Mouse (Mus musculus): ENCODE data around the gene Shld2.
"Not testable (repeated sequence)": the region's sequence is repeated elsewhere in the genome, so short reads cannot be mapped to it uniquely, and the experiment has no call there.

Gene Shld2

DNA sequence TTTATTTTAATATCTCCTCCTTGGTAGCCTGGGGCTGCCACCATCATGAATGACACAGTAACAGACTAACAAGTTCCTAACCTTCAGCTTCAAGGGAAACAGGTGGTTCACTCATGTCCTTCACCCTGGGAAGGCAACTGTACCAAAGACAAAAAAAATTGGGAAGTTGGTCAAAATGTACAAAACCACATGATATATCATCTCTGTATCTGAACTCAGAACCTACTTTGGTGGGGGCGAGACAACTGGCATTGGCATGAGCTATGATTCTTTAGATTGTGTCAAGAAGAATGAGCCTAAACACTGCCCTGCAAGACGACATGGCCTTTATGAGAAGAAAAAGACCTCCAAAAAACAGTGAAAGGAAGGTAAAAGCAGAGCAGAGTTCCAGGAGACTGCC is 29.5 kb downstream of the Shld2 start:
- no peak for DNase-seq (ENCODE audit: low spot score)

DNA sequence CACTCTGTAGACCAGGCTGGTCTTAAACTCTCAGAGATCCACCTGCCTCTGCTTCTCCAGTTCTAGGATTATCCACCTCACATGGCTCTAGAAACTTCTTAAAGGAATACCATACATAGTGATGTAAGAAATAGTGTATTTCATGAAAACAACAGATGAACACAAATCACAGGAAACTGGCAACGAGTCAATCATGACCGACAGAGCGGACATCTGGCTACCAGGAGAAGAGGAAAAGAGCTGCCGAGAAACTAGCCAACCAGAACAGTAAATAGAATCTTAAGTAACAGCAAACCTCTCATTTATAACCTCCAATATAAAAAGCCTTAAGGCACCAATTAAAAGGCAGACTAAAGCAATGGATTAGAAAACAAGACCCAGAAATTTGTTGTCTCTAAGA is 30.6 kb downstream of the Shld2 start:
- no peak for DNase-seq (ENCODE audit: low spot score)

DNA sequence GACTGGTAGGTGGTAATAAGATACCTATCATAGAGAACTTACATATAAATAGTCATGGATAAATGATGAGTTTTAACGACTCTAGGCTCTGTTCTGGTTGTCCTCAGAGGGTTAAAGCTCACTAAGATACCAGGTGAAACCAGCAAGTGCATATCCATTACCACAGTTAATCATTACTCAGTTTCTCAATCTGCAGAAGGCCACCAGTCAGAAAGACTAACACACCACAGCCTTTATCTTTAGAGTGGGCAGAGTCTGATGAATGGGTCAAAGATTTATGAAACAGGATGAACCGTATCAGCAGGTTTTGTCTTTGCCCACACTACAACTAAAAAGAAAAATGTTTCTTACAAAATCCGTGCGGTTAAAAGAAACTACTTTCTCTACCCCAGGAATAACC is 35.1 kb downstream of the Shld2 start:
- DNase-seq (ENCODE audit: low spot score) = no peak

DNA sequence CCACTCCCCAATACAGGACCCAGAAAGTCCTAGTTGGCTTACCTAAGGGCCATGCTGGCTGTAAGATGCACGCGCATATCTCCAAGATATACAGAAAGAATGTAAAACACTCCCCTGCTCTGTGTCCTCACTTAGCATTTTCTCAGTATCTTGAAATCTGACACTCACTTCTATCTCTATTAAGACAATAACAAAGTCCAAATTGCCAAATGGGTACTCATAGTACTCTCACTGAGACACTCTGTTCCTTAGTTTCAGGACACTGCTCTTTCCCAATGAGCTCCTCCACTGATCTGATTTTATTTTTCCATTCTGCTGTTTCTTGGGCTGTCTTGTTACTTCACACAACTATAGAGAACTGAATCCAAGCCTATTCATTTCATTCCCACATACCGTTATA is 36.2 kb downstream of the Shld2 start:
- no peak for DNase-seq (ENCODE audit: low spot score)

DNA sequence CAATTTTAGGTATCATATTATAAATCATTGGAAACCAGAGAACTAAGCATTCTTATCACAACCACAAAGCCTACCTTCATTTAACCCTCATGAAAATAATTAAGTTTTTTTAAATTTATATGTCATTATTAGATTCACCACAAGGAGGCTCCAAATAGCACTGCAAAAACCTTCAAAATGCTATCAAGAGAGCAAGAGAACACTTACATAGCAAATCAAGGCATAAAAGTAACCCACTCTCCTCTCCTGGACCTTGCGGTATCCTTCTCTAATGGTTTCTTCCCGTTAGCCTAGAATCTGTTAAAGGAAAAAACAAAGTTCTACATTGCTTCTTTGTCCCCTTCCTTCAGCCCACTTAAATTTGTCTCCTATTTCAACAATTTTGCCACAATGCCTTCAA is 37.0 kb downstream of the Shld2 start:
- no peak for DNase-seq (ENCODE audit: low spot score)

DNA sequence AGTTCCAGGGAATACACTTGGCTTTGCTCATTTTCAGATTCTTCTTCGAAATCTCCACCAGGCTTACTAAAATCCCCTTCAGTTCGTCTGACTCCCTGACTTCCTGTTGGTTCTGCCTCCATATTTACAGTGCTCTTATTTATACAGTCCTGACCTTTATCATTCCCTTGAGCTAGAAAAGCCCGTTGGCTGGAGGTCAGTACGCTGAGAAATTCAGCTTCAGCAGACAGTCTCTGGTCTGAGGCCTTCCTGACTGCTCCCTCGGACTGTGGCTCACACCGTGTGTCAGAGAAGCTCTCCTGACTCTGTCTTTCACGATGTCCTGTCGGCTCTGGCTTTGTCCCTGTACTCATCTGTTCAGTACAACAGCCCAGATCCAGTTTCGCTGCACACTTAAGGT is 42.2 kb downstream of the Shld2 start:
- no peak for DNase-seq (ENCODE audit: low spot score)

DNA sequence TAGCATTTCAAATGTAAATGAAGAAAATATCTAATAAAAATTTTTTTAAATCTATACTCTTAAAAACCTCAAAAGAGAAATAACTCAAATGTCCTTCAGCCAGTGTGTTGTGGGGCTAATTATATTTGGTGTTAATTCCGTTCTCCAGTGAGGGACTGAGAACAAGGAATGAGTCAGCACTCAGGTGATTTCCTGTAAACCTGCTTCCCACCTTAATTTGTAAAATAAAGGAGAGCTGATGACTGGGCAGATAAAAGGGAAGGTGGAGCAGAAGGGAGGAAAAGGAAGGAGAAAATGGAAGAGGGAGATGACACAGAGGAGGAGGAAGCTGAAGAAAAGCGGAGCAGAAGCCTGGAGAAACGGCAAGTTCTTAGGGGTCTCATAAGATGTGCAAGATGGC is 51.8 kb downstream of the Shld2 start:
- not testable (repeated sequence) for DNase-seq (ENCODE audit: low spot score)

DNA sequence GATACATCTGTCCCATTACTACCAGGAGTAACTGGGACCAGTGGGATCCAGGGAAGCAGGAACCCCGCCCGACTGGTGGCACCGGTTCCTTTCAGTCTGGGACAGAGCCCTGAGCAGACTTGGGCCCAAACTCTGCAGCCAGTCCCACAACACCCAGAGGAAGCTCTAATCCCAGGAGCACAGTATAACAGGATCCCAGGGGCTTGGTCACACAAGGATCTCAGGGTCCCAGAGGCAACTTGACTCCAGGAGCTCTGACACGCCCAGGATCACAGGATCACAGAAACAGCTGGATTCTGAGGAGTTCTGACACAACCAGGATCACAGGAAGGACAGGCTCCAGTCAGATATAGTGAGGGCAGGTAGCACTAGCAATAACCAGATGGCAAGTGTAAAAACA is 57.0 kb downstream of the Shld2 start:
- no peak for DNase-seq (ENCODE audit: low spot score)

DNA sequence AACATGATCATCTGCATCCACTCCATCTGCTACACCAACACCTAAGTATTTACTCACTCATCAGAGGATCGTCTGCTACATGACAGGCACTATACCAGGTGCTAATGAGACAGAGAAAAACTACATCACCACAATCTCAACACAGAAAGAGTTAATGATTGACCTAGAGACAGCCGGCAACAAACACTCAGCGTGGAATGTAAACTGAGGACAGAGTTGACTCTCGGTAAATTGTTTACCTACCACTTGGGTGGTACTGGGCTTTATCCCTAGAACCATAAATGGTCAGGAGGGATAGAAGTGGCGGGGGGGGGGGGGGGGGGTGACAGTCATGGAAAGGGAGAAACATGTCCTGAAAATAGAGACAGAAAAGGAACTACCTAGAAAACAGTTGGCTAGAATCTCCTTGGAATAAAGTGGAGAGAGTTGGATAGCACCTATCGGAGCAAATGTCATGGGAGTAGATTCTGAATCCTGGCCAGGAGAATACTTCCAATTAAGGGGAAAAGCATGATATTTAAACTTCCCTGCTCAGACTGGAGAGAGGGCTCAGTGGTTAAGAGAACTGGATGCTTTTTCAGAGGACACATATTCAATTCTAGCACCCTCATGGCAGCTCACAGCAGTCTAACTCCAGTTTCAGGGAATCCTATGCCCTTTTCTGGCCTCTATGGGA is 57.7 kb downstream of the Shld2 start:
- DNase-seq (ENCODE audit: low spot score) = no peak

DNA sequence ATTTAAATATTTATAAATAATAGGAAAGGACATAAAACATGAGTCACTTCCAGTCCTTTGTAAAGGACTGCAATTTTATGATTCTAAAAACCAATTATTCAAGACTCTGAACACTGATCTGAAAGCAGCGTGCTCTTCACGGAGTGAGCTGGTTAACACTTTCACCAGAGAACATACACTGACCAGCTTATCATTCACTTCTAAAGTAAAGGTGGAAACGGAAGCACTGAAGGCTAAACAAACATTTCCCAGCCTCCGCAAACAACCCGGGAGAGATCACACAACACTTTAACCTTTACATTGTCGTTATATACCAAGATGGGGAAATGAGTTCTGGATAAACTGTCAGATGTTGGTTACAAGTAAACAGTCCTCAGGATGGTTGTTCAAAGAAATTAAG is 69.6 kb downstream of the Shld2 start:
- DNase-seq (ENCODE audit: low spot score) = no peak

DNA sequence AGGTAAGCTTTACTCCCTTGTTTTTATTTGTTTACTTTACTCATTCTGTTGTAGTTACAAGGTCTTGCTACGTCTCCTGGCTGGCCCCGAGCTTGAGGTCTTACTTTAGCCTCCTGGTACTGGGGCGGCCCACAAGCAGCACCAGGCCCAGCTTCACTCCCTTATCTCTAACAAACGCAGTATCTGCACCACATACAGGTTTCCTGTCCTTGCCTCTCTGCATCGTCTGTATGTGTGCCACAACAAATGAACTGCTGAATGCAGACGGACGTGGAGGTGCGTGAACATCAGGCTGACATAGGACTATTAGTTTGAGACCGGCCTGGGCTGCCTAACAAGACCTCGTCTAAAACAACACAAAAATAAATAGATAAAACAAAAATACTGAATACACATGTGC is 70.0 kb downstream of the Shld2 start:
- no peak for DNase-seq (ENCODE audit: low spot score)

DNA sequence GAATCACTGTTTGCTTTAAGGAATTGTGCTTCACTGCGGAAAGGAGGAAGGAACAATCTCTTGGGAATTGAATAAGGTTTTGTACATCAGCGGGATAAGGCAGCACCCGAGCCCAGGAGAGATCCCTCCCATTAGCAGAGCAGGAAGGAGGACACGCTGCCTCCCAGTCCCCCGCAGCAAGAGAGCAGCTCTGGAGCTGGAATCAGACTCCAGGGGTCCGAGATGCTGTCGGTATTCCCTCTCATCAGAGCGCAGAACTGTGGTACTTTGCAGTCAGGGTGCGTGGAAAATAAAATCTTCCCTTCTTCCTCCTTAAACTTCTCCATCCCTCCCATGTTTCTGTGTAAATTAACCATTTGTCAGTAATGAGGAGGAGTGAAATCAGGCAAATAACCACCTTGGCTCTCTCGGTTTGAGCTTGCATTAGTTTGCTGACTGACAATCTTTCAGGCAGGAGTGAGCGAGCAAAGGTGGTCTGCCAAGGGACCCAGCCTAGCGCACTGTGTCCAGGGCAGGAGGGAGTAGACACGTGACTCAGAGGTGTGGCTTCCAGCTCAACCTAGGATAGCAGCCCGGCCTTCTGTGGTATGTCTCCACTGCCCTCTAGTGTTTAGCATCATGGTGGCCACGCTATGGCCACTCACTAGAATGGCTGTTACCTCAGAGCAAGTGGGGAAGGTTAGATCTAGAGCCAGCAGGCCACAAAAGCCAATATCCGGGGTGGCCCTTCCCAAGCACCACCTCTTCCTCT is 75.5 kb downstream of the Shld2 start:
- DNase-seq (ENCODE audit: low spot score) = no peak

DNA sequence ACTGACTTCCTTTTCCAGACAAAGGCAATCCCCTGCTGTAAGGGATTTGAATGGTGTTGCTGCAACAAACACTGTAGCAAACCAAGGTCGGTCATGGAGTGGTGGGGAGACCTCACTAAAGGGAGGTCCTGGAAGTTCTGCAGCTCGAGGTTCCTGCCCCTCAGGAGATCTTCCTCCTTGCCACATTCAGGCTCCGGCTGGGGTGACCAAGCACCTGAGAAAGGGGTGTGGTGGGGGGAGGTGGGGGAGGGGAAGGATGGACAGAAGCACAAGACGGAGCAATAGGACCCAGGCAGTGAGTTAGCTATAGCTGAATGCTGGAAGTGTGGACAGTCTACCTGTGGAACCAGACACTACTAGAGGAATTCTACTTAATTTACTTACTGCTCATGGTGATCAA is 76.4 kb downstream of the Shld2 start:
- no peak for DNase-seq (ENCODE audit: low spot score)

DNA sequence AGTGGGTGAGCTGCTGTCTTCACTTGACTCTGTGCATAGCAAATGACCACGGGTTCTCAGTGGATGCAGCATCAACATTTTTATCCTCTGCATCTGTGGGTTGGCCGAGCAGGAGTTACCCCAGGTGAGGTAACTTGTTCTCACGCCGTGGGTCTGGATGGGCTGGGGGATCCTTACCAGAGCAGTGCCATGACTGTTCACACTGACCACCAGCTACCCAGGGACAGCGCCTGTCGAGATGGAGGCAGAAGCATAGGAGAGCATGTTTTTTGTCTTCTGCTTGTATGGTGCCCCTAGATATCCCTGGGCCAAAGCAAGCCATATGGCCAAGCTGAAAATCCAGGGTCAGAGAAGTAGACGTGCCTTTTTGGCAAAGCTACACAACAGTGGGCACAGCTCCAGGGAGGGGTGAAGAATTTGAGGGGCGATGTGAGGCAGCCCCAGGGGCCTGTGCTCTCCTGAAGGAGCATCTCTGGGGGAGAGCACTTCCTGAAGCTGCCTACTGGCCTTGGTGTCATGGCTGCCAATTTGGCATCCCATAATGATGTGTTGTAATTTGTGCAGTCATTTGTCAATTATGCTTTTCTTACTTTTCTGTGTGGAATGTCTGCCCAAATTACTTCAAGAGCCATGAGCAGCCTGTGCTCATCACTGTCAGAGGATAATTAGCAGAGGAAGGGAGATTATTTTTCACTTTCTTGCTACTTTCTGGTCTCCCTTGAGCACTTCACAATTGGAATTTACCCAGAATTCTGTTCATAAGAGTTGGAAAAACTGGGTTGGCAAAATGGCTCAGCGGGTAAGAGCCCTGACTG is 77.2 kb downstream of the Shld2 start:
- no peak for DNase-seq (ENCODE audit: low spot score)

DNA sequence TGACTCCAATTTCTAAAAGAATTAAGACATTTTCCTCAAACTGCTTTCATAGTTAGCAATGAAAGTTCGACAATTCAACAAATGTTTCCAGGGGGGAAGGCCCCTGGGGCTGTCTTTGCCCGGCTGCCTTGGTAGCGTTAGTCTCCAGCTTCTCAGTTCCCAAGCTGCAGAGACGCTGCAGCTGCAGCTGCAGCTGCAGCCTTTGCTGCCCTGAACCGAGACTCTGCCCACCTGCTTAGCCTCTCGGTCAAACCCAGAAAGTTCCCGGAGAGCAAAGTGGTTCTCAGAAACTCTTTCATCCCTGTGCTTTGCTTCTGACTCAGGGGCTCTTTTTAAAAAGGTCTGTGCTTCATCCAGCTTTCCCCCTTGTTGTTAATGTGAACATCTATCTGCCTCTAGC is 78.0 kb downstream of the Shld2 start:
- no peak for DNase-seq (ENCODE audit: low spot score)

DNA sequence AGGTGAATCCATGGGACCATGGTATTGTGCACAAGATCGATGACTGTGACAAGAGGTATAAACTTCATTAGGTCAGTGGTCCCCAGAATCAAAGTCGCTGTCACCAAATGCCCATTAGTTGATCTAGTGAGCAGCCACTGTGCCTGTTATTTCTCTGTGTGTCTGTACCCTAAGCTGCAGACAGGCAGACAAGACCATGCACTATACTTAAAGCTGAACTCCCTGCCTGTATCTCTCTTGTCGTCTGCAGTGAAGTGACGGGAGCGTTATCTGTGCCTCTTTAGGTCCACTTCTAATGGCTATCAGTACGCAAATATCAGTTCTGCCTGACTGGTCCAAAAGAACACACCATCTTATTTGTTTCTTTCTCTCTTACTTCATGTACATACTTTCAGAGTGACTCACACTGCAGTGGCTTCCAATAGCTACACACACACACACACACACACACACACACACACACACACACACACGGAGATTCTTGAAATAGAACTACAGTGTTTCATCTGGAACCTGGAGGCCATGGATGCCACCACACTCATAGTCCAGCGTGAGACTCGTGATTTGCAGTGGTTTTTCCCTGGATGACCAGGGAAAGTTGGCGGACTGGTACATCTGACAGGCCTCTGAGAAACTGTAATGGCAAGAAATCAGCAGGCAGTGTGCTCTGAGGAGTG is 81.3 kb downstream of the Shld2 start:
- DNase-seq (ENCODE audit: low spot score) = no peak

DNA sequence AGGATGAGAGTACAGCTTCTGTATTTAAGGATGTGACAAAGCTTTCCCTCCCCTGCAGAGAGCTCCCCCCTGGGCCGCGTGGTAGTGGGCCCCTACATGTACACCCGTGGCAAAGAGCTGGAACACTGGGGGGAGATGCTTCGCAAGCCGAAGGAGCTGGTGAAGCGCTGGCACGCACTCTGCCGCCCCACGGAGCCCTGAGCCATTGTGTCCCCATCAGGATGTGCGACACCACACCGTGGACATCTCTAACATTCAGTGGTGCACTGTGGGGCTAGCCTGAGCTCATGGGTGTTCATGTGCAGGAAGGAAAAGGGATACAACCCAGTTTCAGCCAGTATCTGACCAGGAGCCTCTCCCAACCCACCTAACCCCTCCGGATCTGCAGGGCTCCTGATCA is 82.3 kb downstream of the Shld2 start:
- no peak for DNase-seq (ENCODE audit: low spot score)

DNA sequence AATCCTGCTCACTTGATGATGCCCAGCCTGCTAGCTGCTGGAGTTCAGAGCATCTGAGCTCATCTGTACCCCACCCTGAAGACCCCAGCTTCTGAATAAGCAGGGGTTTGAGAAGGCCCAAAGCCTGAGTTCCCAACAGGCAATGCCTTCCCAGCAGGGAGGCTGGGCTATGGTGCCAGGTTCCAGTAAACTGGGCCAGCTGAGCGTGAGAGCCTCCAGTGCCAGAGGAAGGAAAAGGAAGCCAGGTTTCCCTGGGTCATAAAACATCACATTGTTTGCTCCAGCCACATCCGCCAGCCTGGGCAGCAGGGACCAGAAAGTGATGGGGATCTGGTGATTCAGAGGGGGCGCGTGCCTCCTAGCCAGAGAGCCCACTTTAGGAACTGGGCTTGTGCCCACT is 83.7 kb downstream of the Shld2 start:
- no peak for DNase-seq (ENCODE audit: low spot score)

DNA sequence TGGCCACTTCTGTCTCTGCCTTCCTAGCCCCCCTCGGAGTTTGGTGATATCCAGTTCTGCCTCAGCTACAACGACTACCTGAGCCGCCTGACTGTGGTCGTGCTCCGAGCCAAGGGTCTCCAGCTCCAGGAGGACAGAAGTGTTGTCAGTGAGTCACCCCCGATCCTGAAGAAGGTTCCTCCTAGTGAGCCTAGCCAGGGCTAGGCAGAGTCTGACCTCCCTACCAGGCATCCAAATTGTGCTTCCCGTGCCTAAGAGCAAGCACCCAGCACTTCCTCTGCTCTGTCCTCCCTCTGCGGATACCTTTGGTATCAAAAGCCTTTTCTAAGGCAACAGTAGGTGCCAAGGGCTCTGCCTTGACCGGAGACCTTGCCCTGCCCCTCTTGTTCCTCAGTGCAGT is 84.3 kb downstream of the Shld2 start:
- no peak for DNase-seq (ENCODE audit: low spot score)

DNA sequence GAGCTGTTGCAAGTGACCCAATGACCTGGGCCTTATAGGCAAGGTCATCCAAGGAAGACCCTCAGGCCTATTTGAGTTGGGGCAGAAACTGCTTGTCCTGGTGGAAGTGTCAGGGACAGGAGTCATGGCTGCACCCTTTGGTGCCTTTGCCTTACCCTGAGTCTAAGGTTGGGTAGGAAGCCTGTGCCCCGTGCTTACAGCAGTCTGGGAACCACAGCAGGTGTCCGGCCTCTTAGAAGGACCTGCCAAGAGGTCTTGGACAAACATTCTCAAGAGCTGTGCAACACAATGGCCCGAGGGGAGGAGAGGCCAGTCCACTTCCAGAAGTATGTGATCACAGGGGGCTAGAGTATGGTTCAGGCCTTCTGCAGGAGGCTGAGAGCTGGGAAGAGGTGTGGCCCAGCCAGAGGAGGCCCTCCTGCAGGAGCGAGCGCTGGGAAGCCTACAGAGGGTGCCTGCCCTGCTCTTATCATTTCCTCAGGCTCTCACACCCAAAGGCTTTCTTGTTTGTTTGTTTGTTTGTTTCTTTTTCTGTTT is 86.9 kb downstream of the Shld2 start:
- no peak for DNase-seq (ENCODE audit: low spot score)

DNA sequence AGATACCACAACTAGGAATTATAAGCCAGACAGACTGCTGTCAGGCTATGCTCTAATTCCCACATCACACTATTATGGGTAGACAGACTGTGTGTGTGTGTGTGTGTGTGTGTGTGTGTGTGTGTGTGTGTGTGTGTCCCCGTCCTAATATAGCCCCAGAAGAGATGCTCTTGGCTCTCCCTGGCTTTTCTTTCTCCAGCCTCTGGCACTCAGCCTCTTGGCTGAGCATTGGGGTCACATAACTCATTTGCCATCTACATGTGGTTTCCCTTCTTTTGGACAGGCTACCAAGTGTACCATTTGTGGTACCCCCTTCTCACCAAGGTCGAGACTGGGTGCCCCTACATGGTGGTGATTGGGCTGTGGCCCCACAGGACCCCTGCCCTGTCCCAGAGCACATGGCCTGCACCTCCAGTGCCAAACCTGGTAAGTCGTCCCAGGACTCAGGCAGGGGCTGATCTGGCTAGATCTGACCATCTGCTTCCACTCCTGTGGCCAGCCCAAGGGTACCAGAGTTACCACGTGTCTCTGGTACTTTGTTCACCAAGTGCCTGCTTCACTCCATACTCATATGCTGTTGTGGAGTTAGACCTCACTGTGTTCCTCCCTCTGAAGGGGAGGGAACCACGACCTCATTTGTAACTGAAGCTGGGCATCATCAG is 88.7 kb downstream of the Shld2 start:
- DNase-seq (ENCODE audit: low spot score) = no peak

DNA sequence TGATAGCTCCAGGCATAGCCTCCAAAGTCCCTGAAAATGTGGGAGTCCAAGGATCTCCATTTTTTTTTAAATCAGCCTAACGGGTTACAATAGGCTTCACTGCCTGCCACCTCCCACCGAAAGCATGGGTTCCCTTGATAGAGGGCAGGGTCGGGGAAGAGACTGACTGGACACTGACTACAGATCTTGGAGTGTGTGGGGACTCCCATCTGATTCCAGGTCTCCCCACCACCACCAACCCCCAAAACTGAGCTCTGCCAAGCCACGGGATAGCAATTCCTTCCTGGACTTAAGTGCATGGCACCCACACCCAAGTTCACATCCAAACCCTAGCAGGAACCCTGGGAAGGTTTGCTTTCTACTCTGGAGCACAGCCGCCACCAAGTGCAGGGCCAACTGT is 89.9 kb downstream of the Shld2 start:
- no peak for DNase-seq (ENCODE audit: low spot score)

All from urinary bladder, postnatal 10 days (tissue).